ENCODE assay signal across 7 mouse cellular contexts in the genomic region with DNA sequence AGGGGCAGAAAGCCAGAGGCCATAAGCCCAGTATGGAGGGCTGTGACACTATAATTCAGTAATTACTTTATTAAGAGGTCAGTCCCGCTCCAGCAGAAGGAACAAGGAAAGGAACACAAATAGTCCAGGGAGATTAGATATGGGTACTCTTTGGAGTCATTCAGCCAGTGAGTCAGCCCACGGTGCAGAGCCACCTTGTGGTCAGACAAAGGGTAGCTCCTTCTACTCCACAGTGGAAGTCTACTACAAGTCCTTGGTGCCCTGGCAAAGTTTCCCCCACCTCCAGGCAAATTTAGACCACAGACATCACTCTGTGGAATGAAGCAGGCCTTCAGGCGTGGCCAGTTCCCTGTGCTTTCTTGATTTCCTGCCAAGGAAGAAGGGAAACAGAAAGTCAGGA. TPM values are rescaled to one million over a fixed set of nuclear protein-coding genes. Genes with fewer than 3 reads are reported as not detected.
A peak's percentile ranks its signal among the peaks of the same experiment; 100 is the strongest.
DNase-seq lines count a peak whose midpoint lies in the region; ATAC-seq and TF ChIP-seq lines count a peak whose summit lies in the region.

No protein-coding gene starts in this region.

- 0 out of 2 replicates have a peak, but pooled peaks cover 1% of the 10 kb centered on the region for H3K27me3 ChIP-seq in intestine, postnatal 0 days (replicated peaks; ENCODE audit: control insufficient read depth, insufficient read depth, low read length)
- H3K27me3 ChIP-seq in liver, embryonic 14.5 days (ENCODE audit: control insufficient read depth, insufficient read depth, low read length), result peaks cover 6% of the 10 kb centered on the region

- TF ChIP-seq EP300 in liver, embryonic 14.5 days (IDR thresholded peaks at IDR 0.05; ENCODE audit: low read depth), result no peak

- peak; percentile 38 for DNase-seq in urinary bladder, postnatal 25 days (ENCODE audit: low spot score)
- DNase-seq in urinary bladder, postnatal 10 days (ENCODE audit: low spot score), result no peak
- DNase-seq in brain, adult 2 months (ENCODE audit: low read depth, low spot score), result peak; percentile 78
- DNase-seq in heart, adult 11 months, result peak; percentile 97
- DNase-seq in liver, embryonic 14.5 days (ENCODE audit: low read depth in 3 of 3, low spot score in 3 of 3), result peak in 1 of 3 experiments; percentile 52
- peak; percentile 59 for DNase-seq in retina, postnatal 1 day

- no peak overlapping the region for H3K4me2 ChIP-seq in intestine, postnatal 0 days (replicated peaks; ENCODE audit: low read depth)
- no peak overlapping the region for H3K4me2 ChIP-seq in liver, embryonic 14.5 days (ENCODE audit: low read depth)

- no peaks in the 10 kb centered on the region for H3K9me3 ChIP-seq in intestine, postnatal 0 days (ENCODE audit: control insufficient read depth)
- no peaks in the 10 kb centered on the region for H3K9me3 ChIP-seq in liver, embryonic 14.5 days (ENCODE audit: control insufficient read depth, low read length)

- peaks cover 31% of the 10 kb centered on the region for H3K36me3 ChIP-seq in intestine, postnatal 0 days (ENCODE audit: control insufficient read depth, insufficient read depth)
- no peaks in the 10 kb centered on the region; the same call in 1 of the 2 replicates for H3K36me3 ChIP-seq in liver, embryonic 14.5 days (replicated peaks; ENCODE audit: control insufficient read depth, insufficient read depth, low read depth)

- H3K27ac ChIP-seq in intestine, postnatal 0 days (ENCODE audit: low read depth, low read length), result peak overlapping the region; percentile 41; the same call in 1 of the 2 replicates
- H3K27ac ChIP-seq in liver, embryonic 14.5 days, result peak overlapping the region; percentile 38

- H3K4me3 ChIP-seq in intestine, postnatal 0 days (ENCODE audit: low read depth, low read length), result no peak overlapping the region
- H3K4me3 ChIP-seq in liver, embryonic 14.5 days (ENCODE audit: insufficient read depth in 1 of 2, low read depth in 2 of 2, low read length in 2 of 2), result no peak overlapping the region

- peaks cover 7% of the 10 kb centered on the region; the same call in 1 of the 2 replicates for H3K4me1 ChIP-seq in intestine, postnatal 0 days (replicated peaks; ENCODE audit: control insufficient read depth, insufficient read depth, low read length)
- H3K4me1 ChIP-seq in liver, embryonic 14.5 days (replicated peaks; ENCODE audit: control insufficient read depth in 2 of 2, insufficient read depth in 2 of 2, low read length in 1 of 2), result peaks cover 3 to 7% of the 10 kb centered on the region in 2 experiments; a peak in 3 of 4 replicates

- 23% methylated on average over 3 of the region's 3 CpGs for WGBS in intestine, postnatal 0 days
- 15% methylated on average over 3 of the region's 3 CpGs for WGBS in liver, embryonic 14.5 days (ENCODE audit: insufficient replicate concordance)

- peak; percentile 90 for TF ChIP-seq CTCF in intestine, postnatal 0 days (IDR thresholded peaks at IDR 0.05; ENCODE audit: low read depth)
- TF ChIP-seq CTCF in liver, embryonic 14.5 days (IDR thresholded peaks at IDR 0.05; ENCODE audit: low read depth), result peak; percentile 95

- ATAC-seq in intestine, postnatal 0 days, result peak; percentile 48
- peak; percentile 76 for ATAC-seq in liver, embryonic 14.5 days (ENCODE audit: insufficient read depth)

- H3K9ac ChIP-seq in intestine, postnatal 0 days (ENCODE audit: low read depth, low read length), result no peak overlapping the region
- no peak overlapping the region for H3K9ac ChIP-seq in liver, embryonic 14.5 days (replicated peaks)

RNA-seq across cellular contexts. Expression of gene Gjc2, which starts 0.8 kb away (rescaled TPM):
- 2.2 and 2.3 TPM in 2 replicates for polyA plus RNA-seq in intestine, postnatal 0 days (2015; fragmentation: Nextera tagmentation; extraction: Ambion mirVana)
- 0.08 and 0.10 TPM in 2 replicates for polyA plus RNA-seq in liver, embryonic 14.5 days (2012; rRNA removed)
- 0.13 TPM in 1 of 2 replicates, not detected in the other for polyA plus RNA-seq in liver, embryonic 14.5 days (2014; fragmentation: Nextera tagmentation; extraction: Ambion mirVana)

RNA-seq across cellular contexts. Expression of gene Guk1, which starts 8.2 kb away (rescaled TPM):
- 110 and 119 TPM in 2 replicates for polyA plus RNA-seq in intestine, postnatal 0 days (2015; fragmentation: Nextera tagmentation; extraction: Ambion mirVana)
- polyA plus RNA-seq in liver, embryonic 14.5 days (2012; rRNA removed), result 40.2 and 41.1 TPM in 2 replicates
- 64.2 and 70.5 TPM in 2 replicates for polyA plus RNA-seq in liver, embryonic 14.5 days (2014; fragmentation: Nextera tagmentation; extraction: Ambion mirVana)

RNA-seq across cellular contexts. Expression of gene Mrpl55, which starts 18.5 kb away (rescaled TPM):
- 87.1 and 96.5 TPM in 2 replicates for polyA plus RNA-seq in intestine, postnatal 0 days (2015; fragmentation: Nextera tagmentation; extraction: Ambion mirVana)
- polyA plus RNA-seq in liver, embryonic 14.5 days (2012; rRNA removed), result 25.3 and 41.2 TPM in 2 replicates
- polyA plus RNA-seq in liver, embryonic 14.5 days (2014; fragmentation: Nextera tagmentation; extraction: Ambion mirVana), result 56.8 and 59.8 TPM in 2 replicates

RNA-seq across cellular contexts. Expression of gene Iba57, which starts 20.3 kb away (rescaled TPM):
- 3.4 and 4.1 TPM in 2 replicates for polyA plus RNA-seq in intestine, postnatal 0 days (2015; fragmentation: Nextera tagmentation; extraction: Ambion mirVana)
- polyA plus RNA-seq in liver, embryonic 14.5 days (2012; rRNA removed), result 7.9 and 8.0 TPM in 2 replicates
- 4.4 and 4.7 TPM in 2 replicates for polyA plus RNA-seq in liver, embryonic 14.5 days (2014; fragmentation: Nextera tagmentation; extraction: Ambion mirVana)

RNA-seq across cellular contexts. Expression of gene 2310033P09Rik, which starts 24.3 kb away (rescaled TPM):
- polyA plus RNA-seq in intestine, postnatal 0 days (2015; fragmentation: Nextera tagmentation; extraction: Ambion mirVana), result 24.1 and 30.6 TPM in 2 replicates
- 13.3 and 23.6 TPM in 2 replicates for polyA plus RNA-seq in liver, embryonic 14.5 days (2012; rRNA removed)
- polyA plus RNA-seq in liver, embryonic 14.5 days (2014; fragmentation: Nextera tagmentation; extraction: Ambion mirVana), result 16.2 and 17.4 TPM in 2 replicates
